Mouse (Mus musculus) testis, adult 2 months (tissue): ENCODE measurements around the gene Syncrip. TPM values are rescaled to one million over a fixed set of nuclear protein-coding genes. Genes with fewer than 3 reads are reported as not detected.
"Not testable (repeated sequence)": the region's sequence is repeated elsewhere in the genome, so short reads cannot be mapped to it uniquely, and the experiment has no call there.

Experiments used
- H3K27ac ChIP-seq: fragments of 200-500 bp; 2 replicates; pipeline ENCODE4 v1.5.1; 2012; ENCODE audit warnings: low read depth, low read length; ENCODE audit not compliant: control insufficient read depth, insufficient read depth
- H3K27me3 ChIP-seq: fragments of 200-500 bp; 2 replicates; pipeline ENCODE4 v1.6.1; 2012; ENCODE audit warnings: mild to moderate bottlenecking, low read length, moderate library complexity; ENCODE audit not compliant: control insufficient read depth, insufficient read depth
- H3K36me3 ChIP-seq: fragments of 200-500 bp; 2 replicates; pipeline ENCODE4 v1.6.1; 2012; ENCODE audit warnings: mild to moderate bottlenecking, low read length; ENCODE audit not compliant: control insufficient read depth, insufficient read depth
- H3K4me1 ChIP-seq: fragments of 200-500 bp; 2 replicates; pipeline ENCODE4 v1.6.1; 2012; ENCODE audit warnings: low read length; ENCODE audit not compliant: control insufficient read depth, insufficient read depth
- H3K4me3 ChIP-seq: fragments of 200-500 bp; 2 replicates; pipeline ENCODE4 v1.5.1; 2012; ENCODE audit warnings: low read depth, mild to moderate bottlenecking, low read length, moderate library complexity, mixed read lengths; ENCODE audit not compliant: control insufficient read depth
- CTCF ChIP-seq: fragments of 200-500 bp; IDR thresholded peaks from 2 replicates; pipeline ENCODE4 v1.5.1; 2012; ENCODE audit warnings: low read depth, mild to moderate bottlenecking, inconsistent platforms, low read length, moderate library complexity; ENCODE audit not compliant: control insufficient read depth, insufficient read depth, insufficient replicate concordance
- POLR2A ChIP-seq: fragments of 200-500 bp; IDR thresholded peaks from 2 replicates; pipeline ENCODE4 v1.6.1; 2012; ENCODE audit warnings: low read depth, mild to moderate bottlenecking, inconsistent platforms, low read length, moderate library complexity; ENCODE audit not compliant: control insufficient read depth
- polyA plus RNA-seq: library from polyadenylated mRNA; depleted of rRNA; stranded (reverse); fragments of >200 nt; gene quantifications from 2 replicates; pipeline ENCODE4 v1.2.3, GENCODE M21; 2012; rRNA removed

Syncrip gene
- polyA plus RNA-seq: 4.4 and 7.7 TPM in 2 replicates

GRCm38 (mm10) chr9:88482230-88482828, at the start of gene Syncrip:
TSS of gene Syncrip (minus strand) at chr9:88482574.
- TF ChIP-seq POLR2A: peak; percentile 56; the same call in 1 of the 2 replicates
- Histone ChIP-seq H3K27ac (peak within 1 kb of the TSS; percentile 97), H3K4me3 (peak within 1 kb of the TSS; percentile 99)
- H3K36me3 ChIP-seq, H3K27me3 ChIP-seq, H3K4me1 ChIP-seq: not testable (repeated sequence)

GRCm38 (mm10) chr9:88529979-88530580, 47.7 kb upstream of the Syncrip start:
- H3K27me3 ChIP-seq: no peaks in the 10 kb centered on the region
- H3K36me3 ChIP-seq: no peaks in the 10 kb centered on the region
- TF ChIP-seq CTCF: no peak
- TF ChIP-seq POLR2A: no peak
- H3K27ac ChIP-seq: no peak overlapping the region
- H3K4me1 ChIP-seq: no peaks in the 10 kb centered on the region
- H3K4me3 ChIP-seq: no peak overlapping the region

GRCm38 (mm10) chr9:88529571-88529970, 47.2 kb upstream of the Syncrip start:
- Histone ChIP-seq H3K36me3 (no peaks in the 10 kb centered on the region), H3K27ac (no peak overlapping the region), H3K27me3 (no peaks in the 10 kb centered on the region), H3K4me3 (no peak overlapping the region), H3K4me1 (no peaks in the 10 kb centered on the region; the same call in 1 of the 2 replicates)
- TF ChIP-seq CTCF (no peak), POLR2A (no peak)

GRCm38 (mm10) chr9:88528736-88529135, 46.4 kb upstream of the Syncrip start:
- Histone ChIP-seq H3K27me3 (no peaks in the 10 kb centered on the region), H3K27ac (no peak overlapping the region), H3K36me3 (no peaks in the 10 kb centered on the region), H3K4me1 (no peaks in the 10 kb centered on the region; the same call in 1 of the 2 replicates), H3K4me3 (no peak overlapping the region)
- no peak for TF ChIP-seq POLR2A
- no peak for TF ChIP-seq CTCF

GRCm38 (mm10) chr9:88527956-88528355, 45.6 kb upstream of the Syncrip start:
- no peak for TF ChIP-seq CTCF
- TF ChIP-seq POLR2A: no peak
- no peak overlapping the region for H3K27ac ChIP-seq
- H3K4me3 ChIP-seq: no peak overlapping the region
- H3K36me3 ChIP-seq: no peaks in the 10 kb centered on the region
- H3K4me1 ChIP-seq: no peaks in the 10 kb centered on the region; the same call in 1 of the 2 replicates
- no peaks in the 10 kb centered on the region for H3K27me3 ChIP-seq

GRCm38 (mm10) chr9:88525341-88525740, 43.0 kb upstream of the Syncrip start:
- Histone ChIP-seq H3K36me3 (no peaks in the 10 kb centered on the region; the same call in 1 of the 2 replicates), H3K4me1 (no peaks in the 10 kb centered on the region; the same call in 1 of the 2 replicates), H3K4me3 (no peak overlapping the region), H3K27me3 (no peaks in the 10 kb centered on the region), H3K27ac (no peak overlapping the region)
- no peak for TF ChIP-seq POLR2A

GRCm38 (mm10) chr9:88524796-88525195, 42.4 kb upstream of the Syncrip start:
- Histone ChIP-seq H3K4me3 (peak overlapping the region; percentile 28; the same call in 1 of the 2 replicates), H3K4me1 (no peaks in the 10 kb centered on the region; the same call in 1 of the 2 replicates), H3K27me3 (no peaks in the 10 kb centered on the region), H3K36me3 (no peaks in the 10 kb centered on the region; the same call in 1 of the 2 replicates), H3K27ac (0 out of 2 replicates have a peak overlapping the region, but pooled peaks have one; percentile 18)
- TF ChIP-seq POLR2A: no peak
- no peak for TF ChIP-seq CTCF
